Mouse (Mus musculus) midbrain, embryonic 10.5 days (tissue): Measurements from ENCODE around the gene Msh4. TPM values are rescaled to one million over a fixed set of nuclear protein-coding genes. Genes with fewer than 3 reads are reported as not detected.

Experiments
- DNase-seq: peaks from one replicate; pipeline ENCODE4 v3.0.0-alpha.2; 2017; ENCODE audit warnings: low spot score
- H3K27ac ChIP-seq: fragments of 300-500 bp; sonication (generic); replicated peaks from 2 replicates; pipeline ENCODE4 v1.5.1; 2016; ENCODE audit warnings: mild to moderate bottlenecking
- H3K27me3 ChIP-seq: fragments of 300-500 bp; sonication (generic); 2 replicates; pipeline ENCODE4 v1.6.1; 2016; ENCODE audit warnings: low read depth, mild to moderate bottlenecking; ENCODE audit not compliant: poor library complexity, severe bottlenecking
- H3K36me3 ChIP-seq: fragments of 300-500 bp; sonication (generic); 2 replicates; pipeline ENCODE4 v1.6.1; 2016; ENCODE audit warnings: mild to moderate bottlenecking, moderate library complexity
- H3K4me1 ChIP-seq: fragments of 300-500 bp; sonication (generic); 2 replicates; pipeline ENCODE4 v1.6.1; 2016
- H3K4me3 ChIP-seq: fragments of 300-500 bp; sonication (generic); 2 replicates; pipeline ENCODE4 v1.5.1; 2016; ENCODE audit warnings: mild to moderate bottlenecking, moderate library complexity
- H3K9me3 ChIP-seq: fragments of 300-500 bp; sonication (generic); replicated peaks from 2 replicates; pipeline ENCODE4 v1.6.1; 2016; ENCODE audit warnings: mild to moderate bottlenecking
- WGBS: fragments of 180-500 bp; shearing (Covaris S2); methylation state at CpG from one replicate; pipeline ENCODE4 v1.1.7; 2016; 5-methylcytosine and 5-hydroxymethylcytosine counted together
- polyA plus RNA-seq: library from polyadenylated mRNA; unstranded; fragments of >200 nt; fragmentation: Nextera tagmentation; extraction: Ambion mirVana; gene quantifications from 2 replicates; pipeline ENCODE4 v1.2.1, GENCODE M21; 2016

Msh4 gene
- polyA plus RNA-seq, 1 experiment from 2014 or later, result 0.07 TPM

- WGBS, result 88% methylated on average over 9 of the region's 9 CpGs
- Histone ChIP-seq H3K4me3 (no peak overlapping the region), H3K27me3 (no peaks in the 10 kb centered on the region), H3K36me3 (no peaks in the 10 kb centered on the region), H3K27ac (peak overlapping the region; percentile 52), H3K9me3 (no peaks in the 10 kb centered on the region), H3K4me1 (peaks cover 7% of the 10 kb centered on the region)
- no peak for DNase-seq
Observed at GRCm38 (mm10) chr3:153807444-153808149, 98.3 kb downstream of the Msh4 start.

Other genes starting within 250 kb of the Msh4 start
- gene St6galnac3, start 181.0 kb downstream of the Msh4 start, polyA plus RNA-seq, result 33.4 and 33.6 TPM in 2 replicates
- 0.47 and 0.68 TPM in 2 replicates for gene Asb17, start 61.9 kb downstream of the Msh4 start, polyA plus RNA-seq
- 43.7 and 48.0 TPM in 2 replicates for gene Rabggtb, start 6.9 kb upstream of the Msh4 start, polyA plus RNA-seq
- gene Acadm, start 38.5 kb upstream of the Msh4 start, polyA plus RNA-seq, result 44.4 and 53.5 TPM in 2 replicates
- 3.6 and 4.2 TPM in 2 replicates for gene Slc44a5, start 67.3 kb upstream of the Msh4 start, polyA plus RNA-seq